ENCODE assay signal across 16 mouse cellular contexts in genomic region chr10:71476471-71477080, GRCm38 (mm10).
A peak's percentile ranks its signal among the peaks of the same experiment; 100 is the strongest.
DNase-seq lines count a peak whose midpoint lies in the region; ATAC-seq lines count a peak whose summit lies in the region.
"Had no signal": no experiment of that assay in that cellular context is flagged by ENCODE, and none has a peak within 500 bp of the region (broad histone marks: within the 10 kb centered on the region; RNA-seq: fewer than 3 reads in every experiment).

No protein-coding gene starts in this region.

- ATAC-seq in hindbrain, embryonic 14.5 days (ENCODE audit: low FRiP score) = peak; percentile 80
- ATAC-seq in hindbrain, embryonic 12.5 days (ENCODE audit: low FRiP score) = no peak
- ATAC-seq: activated CD4-positive, CD25-positive, alpha-beta regulatory T cell, adult 4 months had no signal

- H3K4me3 ChIP-seq in hindbrain, embryonic 14.5 days (replicated peaks; ENCODE audit: low read length) = no peak overlapping the region
- H3K4me3 ChIP-seq in hindbrain, embryonic 12.5 days = no peak overlapping the region
- H3K4me3 ChIP-seq: embryonic facial prominence, embryonic 12.5 days; layer of hippocampus, adult 2 months; liver, embryonic 15.5 days; stomach, embryonic 15.5 days had no signal

- no peaks in the 10 kb centered on the region for H3K36me3 ChIP-seq in hindbrain, embryonic 14.5 days (replicated peaks; ENCODE audit: control insufficient read depth, insufficient read depth)
- H3K36me3 ChIP-seq in hindbrain, embryonic 12.5 days = no peaks in the 10 kb centered on the region
- H3K36me3 ChIP-seq: embryonic facial prominence, embryonic 12.5 days; liver, embryonic 15.5 days; stomach, embryonic 15.5 days had no signal

- H3K27ac ChIP-seq in hindbrain, embryonic 14.5 days = peak overlapping the region; percentile 23; the same call in 1 of the 2 replicates
- H3K27ac ChIP-seq in hindbrain, embryonic 12.5 days = no peak overlapping the region
- H3K27ac ChIP-seq: embryonic facial prominence, embryonic 12.5 days; layer of hippocampus, adult 2 months; liver, embryonic 15.5 days; stomach, embryonic 15.5 days had no signal

- WGBS in hindbrain, embryonic 14.5 days = 62% methylated on average over 8 of the region's 8 CpGs
- WGBS in hindbrain, embryonic 12.5 days = 63% methylated on average over 8 of the region's 8 CpGs

- peaks cover 5% of the 10 kb centered on the region; the same call in 1 of the 2 replicates for H3K4me1 ChIP-seq in hindbrain, embryonic 14.5 days (replicated peaks; ENCODE audit: control insufficient read depth, insufficient read depth, low read length)
- H3K4me1 ChIP-seq in hindbrain, embryonic 12.5 days = no peaks in the 10 kb centered on the region
- H3K4me1 ChIP-seq: embryonic facial prominence, embryonic 12.5 days; liver, embryonic 15.5 days; stomach, embryonic 15.5 days had no signal

- no peak overlapping the region for H3K4me2 ChIP-seq in hindbrain, embryonic 14.5 days (replicated peaks)
- no peak overlapping the region for H3K4me2 ChIP-seq in hindbrain, embryonic 12.5 days (replicated peaks)
- H3K4me2 ChIP-seq: embryonic facial prominence, embryonic 12.5 days; liver, embryonic 15.5 days; stomach, embryonic 15.5 days had no signal

- no peak overlapping the region for H3K9ac ChIP-seq in hindbrain, embryonic 14.5 days
- H3K9ac ChIP-seq in hindbrain, embryonic 12.5 days = no peak overlapping the region
- H3K9ac ChIP-seq: embryonic facial prominence, embryonic 12.5 days; liver, embryonic 15.5 days; stomach, embryonic 15.5 days had no signal

- no peaks in the 10 kb centered on the region for H3K9me3 ChIP-seq in hindbrain, embryonic 14.5 days (ENCODE audit: control insufficient read depth, low read length)
- H3K9me3 ChIP-seq in hindbrain, embryonic 12.5 days (replicated peaks) = no peaks in the 10 kb centered on the region
- H3K9me3 ChIP-seq: embryonic facial prominence, embryonic 12.5 days; liver, embryonic 15.5 days; stomach, embryonic 15.5 days had no signal

- no peaks in the 10 kb centered on the region for H3K27me3 ChIP-seq in hindbrain, embryonic 14.5 days (ENCODE audit: control insufficient read depth, insufficient read depth, low read length)
- H3K27me3 ChIP-seq in hindbrain, embryonic 12.5 days = no peaks in the 10 kb centered on the region
- H3K27me3 ChIP-seq: embryonic facial prominence, embryonic 12.5 days; liver, embryonic 15.5 days; stomach, embryonic 15.5 days had no signal

- DNase-seq in hindbrain, embryonic 14.5 days (ENCODE audit: low spot score) = peak; percentile 62
- peak; percentile 24 for DNase-seq in testis, postnatal 14 days (ENCODE audit: low spot score)
- no peak for DNase-seq in testis, postnatal 10 days (ENCODE audit: low spot score)
- peak; percentile 72 to 89 for DNase-seq in cerebellum, postnatal 14 days
- no peak for DNase-seq in urinary bladder, postnatal 10 days (ENCODE audit: low spot score)
- no peak for DNase-seq in gastrocnemius, postnatal 25 days
- no peak for DNase-seq in natural killer cell, adult 2 months (ENCODE audit: low spot score in 2 of 2)
- DNase-seq: kidney, adult 18-20 months; lung, postnatal 4 days; thymus, postnatal 4 days had no signal

Comparison
In these comparisons a context has a peak if more than half of its experiments do, and no peak if none do; other contexts are left out.
1. DNase-seq: peak in hindbrain, embryonic 14.5 days (single experiment), testis, postnatal 14 days (single experiment) and cerebellum, postnatal 14 days (2 of 2); none in testis, postnatal 10 days (single experiment), urinary bladder, postnatal 10 days (single experiment), gastrocnemius, postnatal 25 days (single experiment) and natural killer cell, adult 2 months (0 of 2).